Mouse (Mus musculus) stomach, postnatal 0 days (tissue): Measurements from ENCODE around the gene Eps8. TPM values are rescaled to one million over a fixed set of nuclear protein-coding genes. Genes with fewer than 3 reads are reported as not detected.
A peak's percentile ranks its signal among the peaks of the same experiment; 100 is the strongest.

Source experiments
- ATAC-seq: fragments of 200-750 bp; cut with Nextera tagmentation; 2 replicates; pipeline ENCODE4 v1.8.0; 2017; ENCODE audit not compliant: low FRiP score, low TSS enrichment
- DNase-seq: peaks from one replicate; pipeline ENCODE4 v3.0.0-alpha.2; 2016; ENCODE audit warnings: low spot score
- H3K27ac ChIP-seq: fragments of 300-500 bp; sonication (generic); replicated peaks from 2 replicates; pipeline ENCODE4 v1.5.1; 2014; ENCODE audit warnings: mild to moderate bottlenecking, control low read depth
- H3K27me3 ChIP-seq: fragments of 300-500 bp; sonication (generic); 2 replicates; pipeline ENCODE4 v1.6.1; 2014; ENCODE audit warnings: low read length; ENCODE audit not compliant: control insufficient read depth, insufficient read depth
- H3K36me3 ChIP-seq: fragments of 300-500 bp; sonication (generic); 2 replicates; pipeline ENCODE4 v1.6.1; 2014; ENCODE audit warnings: low read length, mixed read lengths; ENCODE audit not compliant: control insufficient read depth, insufficient read depth
- H3K4me1 ChIP-seq: fragments of 300-500 bp; sonication (generic); replicated peaks from 2 replicates; pipeline ENCODE4 v1.6.1; 2014; ENCODE audit warnings: antibody characterized with exemption; ENCODE audit not compliant: control insufficient read depth, insufficient read depth
- H3K4me2 ChIP-seq: fragments of 300-500 bp; sonication (generic); replicated peaks from 2 replicates; pipeline ENCODE4 v1.6.1; 2014; ENCODE audit warnings: low read depth, mild to moderate bottlenecking, control low read depth, moderate library complexity
- H3K4me3 ChIP-seq: fragments of 300-500 bp; sonication (generic); 2 replicates; pipeline ENCODE4 v1.5.1; 2014; ENCODE audit warnings: low read depth, low read length, control low read depth
- H3K9ac ChIP-seq: fragments of 300-500 bp; sonication (generic); 2 replicates; pipeline ENCODE4 v1.6.1; 2014; ENCODE audit warnings: mild to moderate bottlenecking, low read length, control low read depth, mixed read lengths
- H3K9me3 ChIP-seq: fragments of 300-500 bp; sonication (generic); 2 replicates; pipeline ENCODE4 v1.6.1; 2016; ENCODE audit warnings: low read length; ENCODE audit not compliant: control insufficient read depth
- CTCF ChIP-seq: IDR thresholded peaks from 2 replicates; pipeline ENCODE4 v1.5.1; 2016; ENCODE audit warnings: antibody characterized with exemption, low read depth, mild to moderate bottlenecking, moderate library complexity
- EP300 ChIP-seq: optimal IDR thresholded peaks from 2 replicates; pipeline ENCODE3; 2016; ENCODE audit warnings: antibody characterized with exemption
- WGBS: fragments of 180-500 bp; shearing (Covaris S2); extraction: QIAGEN DNeasy Blood & Tissue Kit; methylation state at CpG from one replicate; pipeline ENCODE4 v1.1.7; 2014; 5-methylcytosine and 5-hydroxymethylcytosine counted together
- polyA plus RNA-seq: library from polyadenylated mRNA; unstranded; fragments of >200 nt; fragmentation: Nextera tagmentation; extraction: Ambion mirVana; gene quantifications from 2 replicates; pipeline ENCODE4 v1.2.1, GENCODE M21; 2015

The Eps8 gene
- polyA plus RNA-seq, 1 experiment from 2014 or later, result 23.1 TPM

- 58% methylated on average over 6 of the region's 6 CpGs for WGBS
- no peak for ATAC-seq
Measured at GRCm38 (mm10) chr6:137581331-137582010, 73.2 kb downstream of the Eps8 start.

DNA sequence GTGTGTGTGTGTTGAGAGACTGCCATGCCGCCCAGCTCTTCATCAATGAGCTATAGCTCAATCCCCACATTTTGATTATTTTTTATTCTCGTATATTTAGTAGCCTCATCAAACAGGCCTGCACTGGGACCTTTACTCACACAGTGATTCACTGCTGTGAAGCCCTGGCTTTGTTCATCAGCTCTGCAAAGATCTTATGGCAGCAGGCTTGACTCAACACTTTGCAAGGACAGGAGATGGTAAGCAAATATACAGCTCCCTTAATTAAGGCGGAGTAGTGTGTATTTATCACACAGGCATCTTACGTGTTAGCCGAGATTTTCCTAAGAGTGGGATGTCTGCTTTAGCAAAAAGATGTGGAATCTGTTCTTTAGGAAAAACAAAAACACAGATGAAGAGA is 74.2 kb downstream of the Eps8 start:
- ATAC-seq (no peak), DNase-seq (no peak)
- TF ChIP-seq EP300, result no peak
- TF ChIP-seq CTCF, result no peak
- Histone ChIP-seq H3K27ac (no peak overlapping the region), H3K4me3 (no peak overlapping the region), H3K27me3 (no peaks in the 10 kb centered on the region), H3K36me3 (no peaks in the 10 kb centered on the region), H3K9me3 (no peaks in the 10 kb centered on the region), H3K4me2 (no peak overlapping the region), H3K4me1 (no peaks in the 10 kb centered on the region), H3K9ac (no peak overlapping the region)
- 60% methylated on average over 5 of the region's 5 CpGs for WGBS

More at GRCm38 (mm10) chr6:137581331-137582010, 73.2 kb downstream of the Eps8 start:
- DNase-seq, result no peak
- Histone ChIP-seq H3K4me2 (no peak overlapping the region), H3K27ac (no peak overlapping the region), H3K9ac (no peak overlapping the region), H3K4me1 (no peaks in the 10 kb centered on the region), H3K4me3 (no peak overlapping the region), H3K27me3 (no peaks in the 10 kb centered on the region), H3K9me3 (no peaks in the 10 kb centered on the region), H3K36me3 (no peaks in the 10 kb centered on the region)
- TF ChIP-seq EP300, result no peak
- no peak for TF ChIP-seq CTCF

GRCm38 (mm10) chr6:137576670-137577371 is 77.9 kb downstream of the Eps8 start:
- Histone ChIP-seq H3K36me3 (no peaks in the 10 kb centered on the region), H3K4me1 (no peaks in the 10 kb centered on the region), H3K4me3 (no peak overlapping the region), H3K27me3 (no peaks in the 10 kb centered on the region), H3K4me2 (no peak overlapping the region), H3K27ac (no peak overlapping the region), H3K9ac (no peak overlapping the region), H3K9me3 (no peaks in the 10 kb centered on the region)
- ATAC-seq (no peak), DNase-seq (no peak)
- 70% methylated on average over 12 of the region's 12 CpGs for WGBS
- TF ChIP-seq CTCF, result no peak
- TF ChIP-seq EP300, result no peak

DNA sequence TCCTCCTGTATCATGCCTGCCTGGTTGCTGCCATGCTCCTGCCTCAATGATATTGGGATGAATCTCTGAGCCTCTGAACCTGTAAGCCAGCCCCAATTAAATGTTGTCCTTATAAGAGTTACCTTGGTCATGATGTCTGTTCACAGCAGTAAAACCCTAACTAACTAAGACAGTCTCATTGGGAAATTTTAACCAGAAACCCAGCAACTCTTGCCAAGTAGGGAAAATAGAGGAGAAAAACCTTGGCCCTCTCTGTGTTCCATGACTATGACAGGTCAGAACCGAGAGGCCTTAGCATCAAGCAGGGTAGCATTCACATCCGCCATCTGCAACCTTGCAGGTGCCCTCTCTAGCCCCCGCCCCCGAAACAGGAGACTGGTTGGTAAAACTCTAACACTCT is 78.6 kb downstream of the Eps8 start:
- no peak overlapping the region for H3K27ac ChIP-seq
- H3K9ac ChIP-seq, result no peak overlapping the region
- no peaks in the 10 kb centered on the region for H3K4me1 ChIP-seq
- H3K4me2 ChIP-seq, result no peak overlapping the region
- ATAC-seq (no peak), DNase-seq (no peak)
- 94% methylated on average over 4 of the region's 4 CpGs for WGBS
- no peaks in the 10 kb centered on the region for H3K27me3 ChIP-seq
- H3K36me3 ChIP-seq, result no peaks in the 10 kb centered on the region
- no peaks in the 10 kb centered on the region for H3K9me3 ChIP-seq
- TF ChIP-seq CTCF (no peak), EP300 (no peak)
- no peak overlapping the region for H3K4me3 ChIP-seq

DNA sequence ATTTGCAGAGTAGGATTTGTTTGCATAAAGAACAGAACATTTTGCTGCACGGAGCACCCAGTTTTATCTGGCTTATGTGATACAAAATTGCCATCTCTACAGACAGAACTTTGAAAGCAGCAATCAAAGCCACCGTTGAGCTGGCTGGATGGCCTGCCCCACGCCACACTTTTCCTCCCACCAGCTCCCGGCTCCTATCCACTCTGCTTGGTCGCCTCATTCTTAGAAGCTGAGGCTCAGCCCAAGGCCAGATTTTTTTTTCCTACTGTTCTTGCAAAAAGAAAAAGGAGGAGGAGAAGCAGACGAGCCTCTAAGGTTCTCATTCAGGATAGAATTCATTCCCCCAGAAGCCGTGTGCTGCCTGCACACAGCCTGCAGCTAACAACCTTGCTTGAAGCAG is 80.8 kb downstream of the Eps8 start:
- no peak overlapping the region for H3K4me2 ChIP-seq
- TF ChIP-seq CTCF, result no peak
- no peak for TF ChIP-seq EP300
- WGBS, result 47% methylated on average over 7 of the region's 7 CpGs
- H3K27me3 ChIP-seq, result no peaks in the 10 kb centered on the region
- no peak overlapping the region for H3K9ac ChIP-seq
- ATAC-seq (no peak), DNase-seq (no peak)
- H3K4me1 ChIP-seq, result no peaks in the 10 kb centered on the region
- H3K27ac ChIP-seq, result no peak overlapping the region
- no peaks in the 10 kb centered on the region for H3K9me3 ChIP-seq
- no peaks in the 10 kb centered on the region for H3K36me3 ChIP-seq
- H3K4me3 ChIP-seq, result no peak overlapping the region

- Histone ChIP-seq H3K4me1 (no peaks in the 10 kb centered on the region), H3K27ac (no peak overlapping the region; the same call in 1 of the 2 replicates), H3K9me3 (no peaks in the 10 kb centered on the region), H3K4me3 (no peak overlapping the region), H3K36me3 (no peaks in the 10 kb centered on the region), H3K9ac (no peak overlapping the region), H3K27me3 (no peaks in the 10 kb centered on the region), H3K4me2 (no peak overlapping the region)
- TF ChIP-seq EP300 (no peak), CTCF (no peak)
- DNase-seq (peak; percentile 43), ATAC-seq (peak; percentile 85)
- 61% methylated on average over 9 of the region's 9 CpGs for WGBS
Measured at GRCm38 (mm10) chr6:137570718-137571131, 84.0 kb downstream of the Eps8 start.
